Mouse (Mus musculus) intestine, embryonic 16.5 days (tissue): ENCODE results near the gene Kpna6. TPM values are rescaled to one million over a fixed set of nuclear protein-coding genes. Genes with fewer than 3 reads are reported as not detected.

Source experiments
- ATAC-seq: fragments of 200-750 bp; cut with Nextera tagmentation; 2 replicates; pipeline ENCODE4 v1.8.0; 2017; ENCODE audit warnings: moderate TSS enrichment, moderate library complexity
- H3K27ac ChIP-seq: fragments of 300-500 bp; sonication (generic); 2 replicates; pipeline ENCODE4 v1.5.1; 2014; ENCODE audit warnings: mild to moderate bottlenecking, low read length
- H3K27me3 ChIP-seq: fragments of 300-500 bp; sonication (generic); replicated peaks from 2 replicates; pipeline ENCODE4 v1.6.1; 2014; ENCODE audit warnings: low read length, control low read depth, mixed read lengths; ENCODE audit not compliant: control insufficient read depth, insufficient read depth
- H3K36me3 ChIP-seq: fragments of 300-500 bp; sonication (generic); 2 replicates; pipeline ENCODE4 v1.6.1; 2014; ENCODE audit warnings: low read length, control low read depth; ENCODE audit not compliant: control insufficient read depth, insufficient read depth
- H3K4me1 ChIP-seq: fragments of 300-500 bp; sonication (generic); 2 replicates; pipeline ENCODE4 v1.6.1; 2014; ENCODE audit warnings: low read length, control low read depth, mixed read lengths; ENCODE audit not compliant: control insufficient read depth, insufficient read depth
- H3K4me2 ChIP-seq: fragments of 300-500 bp; sonication (generic); 2 replicates; pipeline ENCODE4 v1.6.1; 2014; ENCODE audit warnings: low read depth, low read length, control low read depth
- H3K4me3 ChIP-seq: fragments of 300-500 bp; sonication (generic); 2 replicates; pipeline ENCODE4 v1.5.1; 2014; ENCODE audit warnings: mild to moderate bottlenecking, low read length
- H3K9ac ChIP-seq: fragments of 300-500 bp; sonication (generic); 2 replicates; pipeline ENCODE4 v1.6.1; 2014; ENCODE audit warnings: low read depth, low read length
- H3K9me3 ChIP-seq: fragments of 300-500 bp; sonication (generic); 2 replicates; pipeline ENCODE4 v1.6.1; 2016; ENCODE audit warnings: low read length, control low read depth; ENCODE audit not compliant: control insufficient read depth
- WGBS: fragments of 180-500 bp; shearing (Covaris S2); extraction: QIAGEN DNeasy Blood & Tissue Kit; methylation state at CpG from one replicate; pipeline ENCODE4 v1.1.7; 2014; 5-methylcytosine and 5-hydroxymethylcytosine counted together
- polyA plus RNA-seq: library from polyadenylated mRNA; unstranded; fragments of >200 nt; fragmentation: Nextera tagmentation; extraction: Ambion mirVana; gene quantifications from 2 replicates; pipeline ENCODE4 v1.2.1, GENCODE M21; 2015

Kpna6 gene
- polyA plus RNA-seq, 1 experiment from 2014 or later: 14.4 TPM

DNA sequence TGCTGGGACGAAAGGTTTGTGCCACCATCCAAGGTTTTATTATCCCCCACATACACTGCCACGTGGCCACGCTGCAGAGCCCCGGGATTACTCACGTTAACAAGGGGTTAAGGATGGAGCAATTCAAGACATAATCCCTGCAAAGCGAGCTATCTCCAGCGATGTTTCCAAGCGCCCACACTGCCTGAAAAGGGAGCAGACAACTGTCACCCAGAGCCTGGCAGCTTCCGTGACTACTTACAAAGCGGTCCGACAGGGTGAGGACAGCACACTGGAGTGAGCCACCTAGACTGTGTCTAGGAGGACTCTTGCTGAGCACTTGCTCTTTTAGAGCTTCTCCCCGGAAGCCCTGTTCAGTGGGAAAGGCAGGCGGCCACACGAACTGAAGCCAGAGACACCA is 17.8 kb downstream of the Kpna6 start:
- no peak for ATAC-seq
- no peak overlapping the region for H3K4me3 ChIP-seq
- no peaks in the 10 kb centered on the region for H3K4me1 ChIP-seq
- WGBS: 87% methylated on average over 14 of the region's 14 CpGs
- peaks cover 14% of the 10 kb centered on the region for H3K36me3 ChIP-seq
- no peaks in the 10 kb centered on the region for H3K9me3 ChIP-seq
- H3K27ac ChIP-seq: no peak overlapping the region
- H3K27me3 ChIP-seq: no peaks in the 10 kb centered on the region
- H3K9ac ChIP-seq: no peak overlapping the region
- H3K4me2 ChIP-seq: no peak overlapping the region

DNA sequence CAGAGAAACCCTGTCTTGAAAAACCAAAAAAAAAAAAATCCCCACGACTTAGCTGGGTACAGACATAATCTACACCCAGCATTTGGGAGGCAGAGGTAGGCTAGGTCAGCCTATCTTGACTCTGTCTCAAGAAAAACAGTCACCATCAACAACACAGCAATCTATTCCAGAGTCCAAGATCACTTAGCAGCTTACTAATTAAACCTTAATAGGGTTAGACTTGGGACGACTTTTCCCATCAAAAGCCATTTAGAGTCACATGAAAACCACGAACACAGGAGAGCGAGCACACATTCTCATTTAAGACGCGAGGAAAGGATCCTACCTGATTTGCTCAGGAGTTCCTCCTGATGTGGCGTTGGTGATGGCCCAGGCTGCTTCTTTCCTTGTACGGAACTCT is 22.2 kb downstream of the Kpna6 start:
- Histone ChIP-seq H3K36me3 (peaks cover 13% of the 10 kb centered on the region), H3K27me3 (no peaks in the 10 kb centered on the region)
- WGBS: 91% methylated on average over 8 of the region's 8 CpGs

DNA sequence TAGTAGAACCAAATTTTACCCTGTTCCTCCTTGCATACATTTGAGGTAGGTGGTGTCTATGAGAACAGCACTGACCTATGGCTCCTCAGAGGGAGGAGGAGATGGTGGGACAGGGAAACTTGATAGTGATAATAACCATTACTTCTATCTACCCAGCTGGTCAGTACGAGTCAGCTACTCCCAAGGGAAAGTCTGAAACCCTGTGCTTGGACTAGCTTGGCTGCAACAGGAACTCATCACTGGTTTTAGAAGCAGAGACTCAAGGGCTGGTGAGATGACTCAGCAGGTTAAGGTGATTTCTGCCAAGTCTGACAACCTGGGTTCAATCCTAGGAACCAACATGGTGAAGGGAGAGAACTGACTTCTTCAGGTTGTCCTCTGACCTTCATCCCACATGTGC is 23.9 kb downstream of the Kpna6 start:
- H3K4me2 ChIP-seq: no peak overlapping the region
- no peaks in the 10 kb centered on the region for H3K9me3 ChIP-seq
- H3K4me3 ChIP-seq: no peak overlapping the region
- peaks cover 10% of the 10 kb centered on the region for H3K36me3 ChIP-seq
- no peaks in the 10 kb centered on the region for H3K27me3 ChIP-seq
- ATAC-seq: no peak
- no peak overlapping the region for H3K27ac ChIP-seq
- no peak overlapping the region for H3K9ac ChIP-seq
- no peaks in the 10 kb centered on the region for H3K4me1 ChIP-seq
- WGBS: 74% methylated on average over 1 of the region's 1 CpGs

More for the DNA sequence above, 22.2 kb downstream of the Kpna6 start:
- H3K4me3 ChIP-seq: no peak overlapping the region
- H3K27ac ChIP-seq: no peak overlapping the region
- ATAC-seq: no peak
- H3K9ac ChIP-seq: no peak overlapping the region
- H3K4me2 ChIP-seq: no peak overlapping the region
- H3K4me1 ChIP-seq: no peaks in the 10 kb centered on the region
- H3K9me3 ChIP-seq: no peaks in the 10 kb centered on the region

DNA sequence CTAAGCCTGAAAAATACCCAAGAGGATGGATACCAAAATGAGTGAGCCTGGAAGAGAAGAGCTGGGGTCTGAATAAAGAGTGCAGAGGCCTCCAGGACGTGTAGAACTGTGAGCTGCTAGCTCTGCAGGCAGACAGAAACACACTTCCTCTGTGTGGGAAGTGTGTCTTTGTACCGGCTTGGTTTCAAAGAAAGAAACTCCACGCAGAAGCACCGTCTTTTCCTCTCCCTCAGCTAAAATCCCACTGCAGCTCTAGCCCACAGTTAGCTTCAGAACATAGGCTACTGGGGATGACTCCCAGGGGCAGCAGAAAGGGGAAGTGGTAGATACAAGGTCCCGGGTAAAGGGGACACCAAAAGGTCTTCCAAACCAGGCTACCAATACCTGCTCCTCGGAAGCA is 27.4 kb downstream of the Kpna6 start:
- no peaks in the 10 kb centered on the region for H3K9me3 ChIP-seq
- H3K36me3 ChIP-seq: peaks cover 2% of the 10 kb centered on the region
- 94% methylated on average over 6 of the region's 6 CpGs for WGBS
- H3K4me3 ChIP-seq: no peak overlapping the region
- ATAC-seq: no peak
- no peaks in the 10 kb centered on the region for H3K4me1 ChIP-seq
- no peak overlapping the region for H3K4me2 ChIP-seq
- H3K27me3 ChIP-seq: no peaks in the 10 kb centered on the region
- H3K9ac ChIP-seq: no peak overlapping the region
- no peak overlapping the region for H3K27ac ChIP-seq

DNA sequence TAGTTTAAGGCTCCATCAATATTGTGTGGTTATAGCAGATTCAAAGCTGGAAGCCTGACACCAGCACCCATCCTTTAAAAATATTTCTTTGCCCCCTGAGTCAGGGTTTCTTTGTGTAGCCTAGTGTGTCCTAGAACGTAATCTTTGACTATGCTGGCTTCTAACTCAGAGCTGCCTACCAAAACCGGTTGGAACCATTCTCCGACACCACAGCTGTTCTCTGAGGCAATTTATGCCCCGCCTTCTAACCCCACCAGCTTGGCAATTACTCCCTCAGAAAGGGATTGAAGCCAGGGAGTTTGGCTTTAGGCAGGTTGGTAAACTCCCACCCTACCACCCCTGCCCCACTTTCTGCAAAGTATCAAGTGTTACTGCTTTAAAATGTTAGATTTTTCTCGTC is 30.8 kb downstream of the Kpna6 start:
- no peak overlapping the region for H3K27ac ChIP-seq
- peaks cover 12% of the 10 kb centered on the region; the same call in 1 of the 2 replicates for H3K36me3 ChIP-seq
- H3K9ac ChIP-seq: no peak overlapping the region
- no peak overlapping the region for H3K4me3 ChIP-seq
- peaks cover 13% of the 10 kb centered on the region for H3K4me1 ChIP-seq
- ATAC-seq: no peak
- H3K4me2 ChIP-seq: peak overlapping the region; percentile 10; the same call in 1 of the 2 replicates
- no peaks in the 10 kb centered on the region for H3K27me3 ChIP-seq
- no peaks in the 10 kb centered on the region for H3K9me3 ChIP-seq
- 46% methylated on average over 5 of the region's 5 CpGs for WGBS

DNA sequence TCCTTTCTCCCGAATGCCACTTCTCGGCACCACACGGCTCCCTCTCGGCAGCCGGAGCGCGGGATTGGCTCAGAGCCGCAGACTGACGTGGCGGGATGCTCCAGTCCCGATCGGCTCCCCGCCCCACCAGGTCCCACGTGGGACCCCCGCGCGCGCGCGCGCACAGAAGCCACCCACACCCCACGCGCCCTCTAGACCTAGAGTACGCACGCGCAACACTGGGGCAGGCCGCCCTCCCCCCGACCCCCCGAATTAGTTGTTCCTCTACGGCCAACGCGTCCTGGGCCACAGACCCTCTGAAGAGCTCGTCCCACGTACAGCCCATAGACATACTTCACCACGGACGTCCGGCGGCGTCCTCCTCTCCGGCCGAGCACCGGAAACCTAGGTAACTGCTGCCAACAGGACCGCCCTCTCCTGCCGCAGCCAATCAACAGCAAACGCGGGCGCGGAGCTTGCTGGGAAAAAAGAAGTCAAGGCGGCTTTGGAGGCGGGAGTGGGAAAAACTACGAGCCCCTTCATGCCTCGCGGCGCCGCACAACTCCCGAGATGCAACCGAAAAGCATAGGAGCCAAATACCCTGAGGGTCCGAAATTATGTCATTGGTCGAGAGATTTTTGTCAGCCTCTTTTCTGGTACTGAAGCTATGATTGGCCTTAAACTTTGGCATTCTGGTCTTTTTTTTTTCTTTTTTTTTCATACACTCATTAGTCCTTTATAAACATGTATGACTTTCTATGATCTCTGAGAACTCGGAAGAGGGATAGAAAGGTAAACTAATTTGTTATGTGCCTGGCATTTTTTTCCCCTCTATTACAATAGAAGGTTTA is 31.7 kb downstream of the Kpna6 start, which contains the start of gene Txlna:
Gene Txlna (minus strand): TSS at position 428 of the 830 bp plus-strand sequence.
- Histone ChIP-seq H3K27ac (peak within 1 kb of the TSS; percentile 92), H3K27me3 (no peaks in the 10 kb centered on the region), H3K9me3 (no peaks in the 10 kb centered on the region), H3K4me2 (peak within 1 kb of the TSS; percentile 68), H3K36me3 (peaks cover 15% of the 10 kb centered on the region), H3K4me1 (peaks cover 13% of the 10 kb centered on the region), H3K4me3 (peak within 1 kb of the TSS; percentile 62), H3K9ac (peak within 1 kb of the TSS; percentile 81)
- WGBS: under 1% methylated on average over 60 of the region's 60 CpGs
- peak; percentile 96 for ATAC-seq

DNA sequence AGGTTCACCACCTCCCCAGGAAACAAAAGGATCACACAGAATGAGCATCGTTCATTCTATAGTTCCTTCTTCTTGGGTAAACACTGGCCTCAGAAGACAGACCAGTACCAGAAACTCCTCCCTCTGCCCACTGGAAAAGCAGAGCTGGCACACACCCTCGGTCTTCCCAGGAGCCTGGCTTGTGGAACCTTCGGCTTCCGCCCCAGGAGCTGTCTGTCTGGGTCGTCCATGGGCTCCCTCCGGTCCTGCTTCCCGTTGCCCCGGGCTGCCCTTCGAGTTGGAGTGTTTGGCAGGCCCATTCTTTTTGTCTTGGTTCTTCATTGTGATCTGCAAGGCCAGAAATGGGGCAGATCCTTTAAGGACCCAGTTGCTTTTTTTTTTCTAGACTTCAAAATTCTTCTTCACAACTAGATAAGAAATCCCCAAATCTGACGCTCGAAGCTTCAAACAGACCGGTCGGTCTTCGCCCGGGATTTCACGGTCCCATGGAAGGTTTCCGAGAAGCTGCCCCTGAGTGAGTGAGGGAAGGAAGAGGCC is 32.4 kb downstream of the Kpna6 start:
- no peaks in the 10 kb centered on the region for H3K9me3 ChIP-seq
- ATAC-seq: peak; percentile 44
- H3K9ac ChIP-seq: peak overlapping the region; percentile 81
- 1% methylated on average over 17 of the region's 17 CpGs for WGBS
- H3K27ac ChIP-seq: peak overlapping the region; percentile 92
- H3K36me3 ChIP-seq: peaks cover 17% of the 10 kb centered on the region
- H3K27me3 ChIP-seq: no peaks in the 10 kb centered on the region
- peak overlapping the region; percentile 68 for H3K4me2 ChIP-seq
- peaks cover 13% of the 10 kb centered on the region for H3K4me1 ChIP-seq
- peak overlapping the region; percentile 62 for H3K4me3 ChIP-seq

DNA sequence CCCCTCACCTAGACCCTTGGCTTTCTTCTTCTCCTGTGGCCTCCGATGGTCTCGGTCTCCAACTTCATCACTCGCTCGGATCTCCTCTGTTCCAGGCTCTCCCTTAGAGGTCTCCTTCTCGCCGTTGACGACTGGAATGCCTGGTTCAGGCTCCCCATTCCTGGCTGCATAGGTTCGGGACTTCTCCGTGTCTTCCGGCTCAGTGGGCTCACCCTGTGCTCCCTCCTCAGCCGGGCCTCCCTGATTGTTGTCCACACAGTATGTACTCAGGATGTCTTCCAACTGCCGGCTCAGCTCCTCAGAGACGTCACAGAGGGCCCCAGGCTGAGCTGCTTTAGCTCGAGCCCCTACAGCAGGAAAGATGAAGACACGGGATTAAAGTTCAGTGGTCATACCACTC is 33.3 kb downstream of the Kpna6 start:
- Histone ChIP-seq H3K4me3 (peak overlapping the region; percentile 62; the same call in 1 of the 2 replicates), H3K4me1 (peaks cover 13% of the 10 kb centered on the region), H3K9ac (peak overlapping the region; percentile 81), H3K36me3 (peaks cover 17% of the 10 kb centered on the region), H3K27ac (no peak overlapping the region), H3K9me3 (no peaks in the 10 kb centered on the region), H3K4me2 (peak overlapping the region; percentile 68), H3K27me3 (no peaks in the 10 kb centered on the region)
- ATAC-seq: no peak
- 82% methylated on average over 15 of the region's 15 CpGs for WGBS

DNA sequence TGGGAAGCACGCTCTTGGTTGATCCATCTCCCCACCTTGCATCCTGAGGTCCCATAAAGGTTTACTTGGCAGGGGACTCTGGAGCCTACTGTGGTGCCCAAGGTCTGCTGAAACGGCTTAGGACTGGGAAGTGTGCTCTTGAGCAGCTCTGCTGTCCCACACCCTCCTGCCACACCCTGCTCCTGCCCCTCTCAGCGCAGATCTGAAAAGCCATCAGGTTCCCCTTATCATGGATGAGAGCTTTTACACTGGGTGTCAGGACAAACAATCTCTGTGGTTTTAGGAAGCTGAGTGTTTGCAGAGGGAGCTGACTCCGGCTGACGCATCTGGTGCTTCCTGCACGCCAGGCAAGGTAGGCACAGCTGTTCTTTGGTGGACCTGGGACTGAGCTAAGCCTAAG is 38.7 kb downstream of the Kpna6 start:
- H3K9me3 ChIP-seq: no peaks in the 10 kb centered on the region
- H3K27me3 ChIP-seq: no peaks in the 10 kb centered on the region
- H3K4me2 ChIP-seq: no peak overlapping the region
- H3K4me3 ChIP-seq: no peak overlapping the region
- WGBS: 80% methylated on average over 6 of the region's 6 CpGs
- H3K4me1 ChIP-seq: peaks cover 5% of the 10 kb centered on the region
- no peak for ATAC-seq
- peaks cover 41% of the 10 kb centered on the region for H3K36me3 ChIP-seq
- no peak overlapping the region for H3K9ac ChIP-seq
- no peak overlapping the region for H3K27ac ChIP-seq
